Mouse (Mus musculus) right cerebral cortex, postnatal 4 days (tissue): ENCODE data around the gene Gfi1.

Experiments used
- DNase-seq: peaks from one replicate; pipeline ENCODE4 v3.0.0-alpha.2; 2022

Gfi1 gene

GRCm38 (mm10) chr5:107721638-107722011 is 4.2 kb downstream of the Gfi1 start:
- no peak for DNase-seq

- DNase-seq: no peak
These were observed 4.7 kb downstream of the Gfi1 start for GRCm38 (mm10) chr5:107720991-107721637.

- DNase-seq: no peak
These were observed 5.3 kb downstream of the Gfi1 start for GRCm38 (mm10) chr5:107720511-107720910.

GRCm38 (mm10) chr5:107719786-107720185 is 6.0 kb downstream of the Gfi1 start:
- DNase-seq: no peak

GRCm38 (mm10) chr5:107719209-107719608 is 6.6 kb downstream of the Gfi1 start:
- no peak for DNase-seq

GRCm38 (mm10) chr5:107717871-107718361 is 7.9 kb downstream of the Gfi1 start:
- no peak for DNase-seq

GRCm38 (mm10) chr5:107711689-107712088 is 14.1 kb downstream of the Gfi1 start:
- no peak for DNase-seq

- no peak for DNase-seq
These were observed 17.6 kb downstream of the Gfi1 start for GRCm38 (mm10) chr5:107708124-107708797.

GRCm38 (mm10) chr5:107706262-107706661 is 19.6 kb downstream of the Gfi1 start:
- DNase-seq: no peak

- no peak for DNase-seq
These were observed 20.1 kb downstream of the Gfi1 start for GRCm38 (mm10) chr5:107705756-107706155.

- DNase-seq: no peak
These were observed 22.6 kb downstream of the Gfi1 start for GRCm38 (mm10) chr5:107703207-107703763.

GRCm38 (mm10) chr5:107701658-107702057 is 24.2 kb downstream of the Gfi1 start:
- no peak for DNase-seq

- no peak for DNase-seq
These were observed 25.0 kb downstream of the Gfi1 start for GRCm38 (mm10) chr5:107700873-107701272.

GRCm38 (mm10) chr5:107698888-107699287 is 26.9 kb downstream of the Gfi1 start:
- no peak for DNase-seq

GRCm38 (mm10) chr5:107695019-107695418 is 30.8 kb downstream of the Gfi1 start:
- no peak for DNase-seq

- no peak for DNase-seq
These were observed 37.4 kb downstream of the Gfi1 start for GRCm38 (mm10) chr5:107688499-107688866.

GRCm38 (mm10) chr5:107687592-107688498 is 38.0 kb downstream of the Gfi1 start:
- peak; percentile 79 for DNase-seq

GRCm38 (mm10) chr5:107687161-107687560 is 38.7 kb downstream of the Gfi1 start:
- no peak for DNase-seq

GRCm38 (mm10) chr5:107684380-107684779 is 41.5 kb downstream of the Gfi1 start:
- no peak for DNase-seq

GRCm38 (mm10) chr5:107681300-107681699 is 44.5 kb downstream of the Gfi1 start:
- no peak for DNase-seq

GRCm38 (mm10) chr5:107678392-107678791 is 47.4 kb downstream of the Gfi1 start:
- DNase-seq: no peak
